9 mouse cellular contexts compared by ENCODE assay signal in the genomic region with DNA sequence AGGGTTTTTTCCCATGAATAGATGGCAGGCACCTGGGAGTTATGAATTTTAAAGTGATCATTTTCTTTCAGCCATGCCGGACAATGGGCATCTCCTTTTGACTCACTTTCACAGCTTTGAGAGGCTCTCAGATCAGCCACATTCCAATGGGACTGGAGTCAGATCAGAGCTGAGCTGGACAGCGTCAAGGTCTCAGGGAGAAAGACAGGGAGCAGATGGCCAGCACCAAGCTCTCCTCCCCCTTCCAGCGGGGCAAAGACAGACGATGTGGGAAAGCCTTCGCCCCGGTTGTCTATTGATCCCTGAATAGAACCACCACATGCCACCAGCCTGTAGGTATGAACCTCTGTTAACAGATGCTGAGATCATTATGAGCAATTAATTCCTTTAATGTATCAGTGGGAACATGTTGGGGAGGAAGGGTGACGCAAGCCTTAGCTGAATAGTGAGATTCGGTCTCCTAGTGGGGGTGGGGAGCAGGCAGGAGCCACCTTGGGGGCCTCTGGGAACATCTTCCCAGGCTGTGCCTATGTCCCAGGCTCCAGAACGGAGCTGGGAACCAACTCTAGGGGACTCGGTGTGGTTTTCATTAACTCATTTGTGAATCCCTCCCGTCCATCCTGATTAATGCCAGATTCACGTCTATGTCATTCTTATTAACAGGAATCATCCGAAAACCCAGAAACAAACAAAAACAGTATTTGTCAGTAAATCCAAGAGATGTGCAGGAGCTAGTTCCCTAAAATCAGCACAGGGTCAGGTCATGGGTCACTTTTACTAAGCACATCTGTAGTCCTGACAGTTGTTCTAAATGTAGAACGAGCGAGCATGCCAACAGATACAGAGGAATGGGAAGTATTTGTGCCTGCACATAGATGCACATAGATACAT.
DNase-seq lines count a peak whose midpoint lies in the region; ATAC-seq lines count a peak whose summit lies in the region.
"Had no signal": no experiment of that assay in that cellular context is flagged by ENCODE, and none has a peak within 500 bp of the region (broad histone marks: within the 10 kb centered on the region; RNA-seq: fewer than 3 reads in every experiment).

No protein-coding gene starts in this region.

- H3K27me3 ChIP-seq in heart, embryonic 12.5 days (replicated peaks): no peaks in the 10 kb centered on the region

- intact Hi-C loops in heart, postnatal 25 days (cut with DNase I): no loop called here
- intact Hi-C loops in heart, postnatal 10 days (cut with DNase I): no loop called here

- H3K4me1 ChIP-seq in heart, embryonic 12.5 days (replicated peaks): peaks cover 14% of the 10 kb centered on the region

- H3K4me2 ChIP-seq in heart, embryonic 12.5 days: peak overlapping the region; percentile 64

- 17% methylated on average over 15 of the region's 15 CpGs for WGBS in heart, embryonic 12.5 days

- no peak for ATAC-seq in heart, embryonic 12.5 days (ENCODE audit: insufficient number of reproducible peaks, low FRiP score)

- no peaks in the 10 kb centered on the region for H3K9me3 ChIP-seq in heart, embryonic 12.5 days (replicated peaks)

- H3K4me3 ChIP-seq in heart, embryonic 12.5 days: peak overlapping the region; percentile 37

- 0 out of 2 replicates have a peak overlapping the region, but pooled peaks have one; percentile 43 for H3K9ac ChIP-seq in heart, embryonic 12.5 days

- peak overlapping the region; percentile 21; the same call in 1 of the 2 replicates for H3K27ac ChIP-seq in heart, embryonic 12.5 days (ENCODE audit: poor library complexity, severe bottlenecking)

- no peaks in the 10 kb centered on the region for H3K36me3 ChIP-seq in heart, embryonic 12.5 days

- no peak for DNase-seq in heart, postnatal 25 days (ENCODE audit: low spot score)
- peak; percentile 81 for DNase-seq in embryo, embryonic 10 days (ENCODE audit: low spot score)
- DNase-seq in heart, postnatal 10 days: peak; percentile 10 to 15
- peak; percentile 53 for DNase-seq in neural tube, embryonic 10.5 days (ENCODE audit: extremely low spot score, low spot score)
- no peak for DNase-seq in thymus, adult 18-20 months
- no peak for DNase-seq in MN1 (ENCODE audit: low spot score)
- DNase-seq in spleen, postnatal 4 days (ENCODE audit: low spot score in 2 of 2): no peak
- DNase-seq: lung, adult 18-20 months had no signal

Comparison
In these comparisons a context has a peak if more than half of its experiments do, and no peak if none do; other contexts are left out.
1. DNase-seq: peak in embryo, embryonic 10 days (single experiment), heart, postnatal 10 days (2 of 2) and neural tube, embryonic 10.5 days (single experiment); none in heart, postnatal 25 days (single experiment), thymus, adult 18-20 months (0 of 2), MN1 (single experiment) and spleen, postnatal 4 days (0 of 2).